Mouse (Mus musculus) lung, adult 2 months (tissue): ENCODE data around the gene Ifit1bl1. TPM values are rescaled to one million over a fixed set of nuclear protein-coding genes. Genes with fewer than 3 reads are reported as not detected.

ENCODE experiments used
- DNase-seq: peaks from one replicate; pipeline ENCODE4 v3.0.0; 2022
- H3K4me1 ChIP-seq: fragments of 200-500 bp; 2 replicates; pipeline ENCODE4 v1.6.1; 2011; ENCODE audit warnings: low read length; ENCODE audit not compliant: control insufficient read depth, insufficient read depth
- H3K4me3 ChIP-seq: fragments of 200-500 bp; replicated peaks from 2 replicates; pipeline ENCODE3; 2011; ENCODE audit warnings: low read depth, mild to moderate bottlenecking, control low read depth, low read length; ENCODE audit errors: extremely low read depth
- CTCF ChIP-seq: fragments of 200-500 bp; IDR thresholded peaks from 2 replicates; pipeline ENCODE4 v1.5.1; 2011; ENCODE audit warnings: mild to moderate bottlenecking, low read length, control low read depth; ENCODE audit not compliant: insufficient read depth
- POLR2A ChIP-seq: fragments of 200-500 bp; IDR thresholded peaks from 2 replicates; pipeline ENCODE4 v1.6.1; 2011; ENCODE audit warnings: low read depth, mild to moderate bottlenecking, control low read depth, low read length, borderline replicate concordance; ENCODE audit errors: extremely low read depth
- WGBS: fragments of 180-500 bp; shearing (Covaris S2); methylation state at CpG from one replicate; pipeline ENCODE4 v1.1.7; 2018; 5-methylcytosine and 5-hydroxymethylcytosine counted together
- polyA plus RNA-seq: library from polyadenylated mRNA; depleted of rRNA; stranded (reverse); fragments of >200 nt; gene quantifications from 2 replicates; pipeline ENCODE4 v1.2.3, GENCODE M21; 2012; rRNA removed

Ifit1bl1 gene
- polyA plus RNA-seq, 1 experiment = 1.1 TPM

DNA sequence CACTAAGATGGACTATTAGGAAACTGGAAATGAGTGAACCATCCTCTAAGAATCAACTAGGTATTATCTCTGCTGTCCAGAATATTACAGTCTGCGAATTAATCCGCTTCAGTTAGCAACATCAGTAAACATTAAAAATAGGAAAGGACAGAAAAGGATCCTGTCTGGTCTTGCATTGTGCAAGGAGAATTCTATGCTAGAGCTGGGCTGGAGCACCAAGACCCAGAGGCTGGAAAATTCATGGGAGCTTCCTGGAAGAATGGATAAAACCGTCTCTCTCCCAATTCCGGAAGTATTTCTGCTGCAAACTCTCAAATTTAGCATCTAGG, 51.6 kb downstream of the Ifit1bl1 start:
- TF ChIP-seq CTCF (no peak), POLR2A (no peak)
- whole genome bisulfite sequencing = 26% methylated on average over 4 of the region's 4 CpGs
- DNase-seq = no peak
- Histone ChIP-seq H3K4me3 (no peak overlapping the region), H3K4me1 (peaks cover 12% of the 10 kb centered on the region)

DNA sequence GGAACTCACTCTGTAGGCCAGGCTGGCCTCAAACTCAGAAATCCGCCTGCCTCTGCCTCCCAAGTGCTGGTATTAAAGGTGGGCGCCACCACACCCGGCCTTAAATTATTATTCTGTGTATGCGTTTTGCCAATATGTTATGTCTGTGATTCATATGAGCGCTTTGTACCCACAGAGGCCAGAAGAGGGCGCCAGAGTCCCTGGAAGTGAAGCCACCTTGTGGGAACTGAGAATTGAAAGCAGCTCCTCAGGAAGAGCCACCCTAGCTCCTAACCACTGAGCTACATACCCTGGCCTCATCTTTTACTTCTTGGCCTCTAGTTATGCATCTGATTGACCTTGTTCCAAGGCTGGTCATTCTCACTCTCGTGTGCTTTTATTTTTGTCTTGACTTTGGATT, 53.8 kb downstream of the Ifit1bl1 start:
- TF ChIP-seq CTCF = peak; percentile 92
- no peak for TF ChIP-seq POLR2A
- no peak overlapping the region for H3K4me3 ChIP-seq
- DNase-seq = peak; percentile 82
- H3K4me1 ChIP-seq = peaks cover 6% of the 10 kb centered on the region
- 27% methylated on average over 7 of the region's 7 CpGs for WGBS

DNA sequence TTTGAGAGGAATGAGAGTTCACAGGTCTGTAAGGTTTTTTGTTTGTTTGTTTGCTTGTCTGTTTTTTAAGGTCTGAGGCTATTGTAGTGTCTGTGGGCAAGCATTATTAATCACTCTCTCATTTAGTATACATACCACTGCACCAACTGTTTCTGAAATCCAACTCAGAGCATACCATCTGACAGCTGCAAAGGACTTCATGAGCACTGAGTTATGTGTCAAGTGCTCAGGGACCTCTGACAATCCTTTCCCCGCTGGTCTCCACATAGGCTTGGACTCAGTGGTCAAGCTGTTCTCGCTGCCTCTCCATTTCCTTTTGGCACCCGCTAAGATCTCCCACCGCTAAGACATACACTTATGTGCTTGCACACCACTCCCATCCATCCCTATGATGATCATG, 55.5 kb downstream of the Ifit1bl1 start:
- 88% methylated on average over 4 of the region's 4 CpGs for whole genome bisulfite sequencing
- no peak for DNase-seq
- Histone ChIP-seq H3K4me3 (no peak overlapping the region), H3K4me1 (no peaks in the 10 kb centered on the region)
- TF ChIP-seq CTCF (no peak), POLR2A (no peak)

Other genes starting within 250 kb of the Ifit1bl1 start
- gene Ch25h, start 126.8 kb downstream of the Ifit1bl1 start, polyA plus RNA-seq = 22.9 and 32.8 TPM in 2 replicates
- 31.1 and 47.2 TPM in 2 replicates for gene Lipa, start 74.5 kb downstream of the Ifit1bl1 start, polyA plus RNA-seq
- 3.8 and 6.3 TPM in 2 replicates for gene Ifit2, start 51.3 kb downstream of the Ifit1bl1 start, polyA plus RNA-seq
- gene Ifit3, start 18.4 kb downstream of the Ifit1bl1 start, polyA plus RNA-seq = 7.2 and 14.0 TPM in 2 replicates
- gene Ifit3b, start 6.0 kb upstream of the Ifit1bl1 start, polyA plus RNA-seq = 2.1 and 4.5 TPM in 2 replicates
- gene Ifit1bl2, start 38.8 kb upstream of the Ifit1bl1 start, polyA plus RNA-seq = 0.25 and 0.30 TPM in 2 replicates
- gene Ifit1, start 38.9 kb upstream of the Ifit1bl1 start, polyA plus RNA-seq = 3.5 and 5.0 TPM in 2 replicates
- 2.9 and 3.8 TPM in 2 replicates for gene Slc16a12, start 145.3 kb upstream of the Ifit1bl1 start, polyA plus RNA-seq